Mouse (Mus musculus) brown adipose tissue, adult 24 weeks (tissue): ENCODE data around the gene Stap2. TPM values are rescaled to one million over a fixed set of nuclear protein-coding genes. Genes with fewer than 3 reads are reported as not detected.

Source experiments
- H3K27ac ChIP-seq: fragments of 200-500 bp; replicated peaks from 2 replicates; pipeline ENCODE4 v1.5.1; 2012; ENCODE audit warnings: low read depth, mild to moderate bottlenecking, low read length
- H3K4me1 ChIP-seq: fragments of 200-500 bp; 2 replicates; pipeline ENCODE4 v1.6.1; 2012; ENCODE audit warnings: low read length, mixed read lengths; ENCODE audit not compliant: control insufficient read depth, insufficient read depth, insufficient read length
- H3K4me3 ChIP-seq: fragments of 200-500 bp; 2 replicates; pipeline ENCODE4 v1.5.1; 2012; ENCODE audit warnings: low read depth, mild to moderate bottlenecking, low read length, moderate library complexity; ENCODE audit not compliant: insufficient read depth
- polyA plus RNA-seq: library from polyadenylated mRNA; stranded (reverse); fragments of >200 nt; gene quantifications from 2 replicates; pipeline ENCODE4 v1.2.4, GENCODE M21; 2012; ENCODE audit not compliant: missing spikeins, insufficient read depth, insufficient read length

Stap2 gene
- polyA plus RNA-seq, 1 experiment: 7.5 TPM

GRCm38 (mm10) chr17:55961631-55962030 lies 43.8 kb downstream of the Stap2 start:
- Histone ChIP-seq H3K27ac (no peak overlapping the region), H3K4me3 (no peak overlapping the region), H3K4me1 (no peaks in the 10 kb centered on the region; the same call in 1 of the 2 replicates)

DNA sequence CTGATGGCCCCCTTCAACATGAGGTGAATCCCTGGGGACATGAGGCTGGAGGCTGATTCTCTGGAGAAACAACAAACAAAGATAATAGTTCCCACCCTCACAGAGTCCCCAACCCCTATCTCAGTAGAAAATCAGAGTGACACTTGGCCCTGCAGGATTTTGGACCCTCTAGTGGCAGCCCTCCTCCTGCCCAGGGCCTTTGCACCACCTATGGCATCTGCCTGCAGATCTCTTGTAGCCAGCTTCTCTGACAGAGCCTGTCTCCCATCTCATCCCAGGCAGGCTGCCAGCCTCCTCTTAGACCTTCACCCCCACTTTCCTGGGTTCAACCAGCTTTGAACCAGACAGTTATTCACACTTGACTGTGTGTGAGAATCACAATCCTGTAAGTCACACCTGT lies 44.6 kb downstream of the Stap2 start:
- Histone ChIP-seq H3K4me3 (no peak overlapping the region), H3K4me1 (no peaks in the 10 kb centered on the region; the same call in 1 of the 2 replicates), H3K27ac (no peak overlapping the region)

DNA sequence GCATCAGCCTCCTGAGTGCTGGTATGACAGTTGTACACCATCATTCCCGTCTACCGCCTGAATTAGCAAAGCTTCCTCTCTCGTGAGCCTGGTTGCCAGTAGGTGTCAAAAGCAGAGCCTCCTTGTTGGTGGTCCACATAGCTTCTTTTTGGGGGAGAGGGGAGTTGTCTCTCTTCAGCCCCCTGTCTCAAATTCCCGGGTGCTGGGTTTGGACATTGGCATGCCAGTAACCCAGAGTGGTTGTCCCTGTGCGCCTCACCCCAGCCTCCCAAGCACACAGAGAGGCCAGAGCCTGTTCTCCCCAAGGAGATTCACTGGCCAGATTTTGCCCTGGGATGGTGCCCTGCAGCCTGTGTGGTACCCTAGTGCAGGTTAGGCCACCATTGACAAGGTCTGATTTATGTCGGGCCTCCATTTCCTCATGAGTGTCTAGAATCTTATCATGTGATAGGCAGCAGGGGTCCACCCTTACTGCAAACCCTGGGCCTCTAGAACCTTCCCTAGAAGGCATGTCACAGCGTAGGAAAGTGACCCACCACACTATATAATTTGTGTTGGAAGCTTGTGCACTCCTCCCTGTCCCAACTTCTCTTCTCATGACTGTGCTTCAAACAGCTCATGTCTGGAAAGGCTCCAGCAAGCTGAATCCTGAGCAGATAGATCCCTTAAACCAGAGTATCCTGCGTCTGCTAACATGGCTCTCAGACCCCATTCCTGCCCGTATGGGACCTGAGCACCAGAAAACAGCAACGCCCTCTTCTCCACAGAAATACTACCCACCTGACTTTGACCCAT lies 45.2 kb downstream of the Stap2 start:
- no peak overlapping the region; the same call in 1 of the 2 replicates for H3K27ac ChIP-seq
- no peaks in the 10 kb centered on the region; the same call in 1 of the 2 replicates for H3K4me1 ChIP-seq
- H3K4me3 ChIP-seq: peak overlapping the region; percentile 46

DNA sequence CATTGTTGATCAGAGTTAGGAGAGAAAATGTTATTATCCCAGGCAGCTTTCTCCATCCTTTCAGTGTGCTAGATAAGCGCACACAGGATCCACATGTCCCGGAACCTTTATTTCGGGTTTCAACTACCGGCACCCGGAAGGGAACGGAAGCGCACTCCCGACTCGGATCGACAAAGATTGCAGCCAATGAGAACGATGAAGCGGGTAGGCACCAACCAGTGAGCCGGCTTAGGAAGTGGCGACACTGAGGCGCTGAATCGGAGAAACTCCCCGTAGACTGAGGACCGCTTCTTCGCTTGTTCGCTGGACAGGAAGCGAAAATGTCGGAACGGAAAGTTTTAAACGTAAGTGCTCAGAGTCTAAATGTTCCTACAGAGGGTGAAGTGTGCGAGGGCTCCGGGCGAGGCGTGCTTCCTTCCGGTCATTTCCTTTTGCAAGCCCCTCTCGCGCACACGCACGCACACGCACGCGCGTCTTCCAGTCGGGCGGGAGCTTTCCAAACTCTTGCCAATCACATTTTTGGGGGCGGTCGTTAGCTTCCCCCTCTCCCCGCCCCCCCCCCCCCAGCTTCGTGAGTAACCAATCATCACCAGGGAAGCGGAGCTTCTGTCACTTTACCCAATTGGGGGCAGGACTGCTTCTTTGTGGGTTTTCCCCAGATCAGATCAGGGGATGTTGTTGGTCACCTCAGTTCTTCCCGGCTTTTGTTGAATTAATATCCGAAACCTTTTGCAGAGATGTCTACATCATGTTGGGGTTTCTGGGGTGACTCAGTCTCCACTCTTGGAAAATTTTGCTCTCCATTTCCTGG lies 46.3 kb downstream of the Stap2 start, which contains the start of gene Yju2:
TSS of gene Yju2 (plus strand) at position 182 of the 811 bp plus-strand sequence.
- no peaks in the 10 kb centered on the region; the same call in 1 of the 2 replicates for H3K4me1 ChIP-seq
- peak within 1 kb of the TSS; percentile 70 for H3K4me3 ChIP-seq
- H3K27ac ChIP-seq: peak within 1 kb of the TSS; percentile 98

- Histone ChIP-seq H3K4me3 (peak overlapping the region; percentile 51), H3K27ac (peak overlapping the region; percentile 65), H3K4me1 (no peaks in the 10 kb centered on the region; the same call in 1 of the 2 replicates)
Measured at GRCm38 (mm10) chr17:55958584-55958886, 46.8 kb downstream of the Stap2 start.

- no peaks in the 10 kb centered on the region; the same call in 1 of the 2 replicates for H3K4me1 ChIP-seq
- H3K4me3 ChIP-seq: peak overlapping the region; percentile 51
- H3K27ac ChIP-seq: peak overlapping the region; percentile 65
Measured at GRCm38 (mm10) chr17:55957726-55958583, 47.4 kb downstream of the Stap2 start.

DNA sequence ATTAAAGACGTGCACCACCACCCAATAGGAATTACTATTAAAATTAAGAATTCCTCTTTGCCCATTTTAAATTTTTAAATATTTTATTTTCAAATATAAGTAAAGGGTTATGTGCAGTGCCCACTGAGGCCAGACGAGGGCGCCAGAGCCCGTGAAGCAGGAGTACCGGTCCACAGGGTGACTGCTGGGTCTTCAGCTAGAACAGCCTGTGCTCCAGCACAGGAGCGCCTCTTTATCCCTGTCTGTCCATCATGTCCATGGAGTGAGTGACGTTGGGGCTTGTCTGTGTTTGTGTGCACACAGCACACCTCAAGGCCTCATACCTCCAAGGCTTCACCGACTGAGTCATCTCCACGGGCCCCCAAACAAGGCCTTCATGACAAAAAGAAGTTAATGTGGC lies 48.2 kb downstream of the Stap2 start:
- H3K4me3 ChIP-seq: no peak overlapping the region
- H3K4me1 ChIP-seq: no peaks in the 10 kb centered on the region; the same call in 1 of the 2 replicates
- no peak overlapping the region for H3K27ac ChIP-seq

- Histone ChIP-seq H3K4me3 (no peak overlapping the region), H3K27ac (no peak overlapping the region), H3K4me1 (no peaks in the 10 kb centered on the region; the same call in 1 of the 2 replicates)
Measured at GRCm38 (mm10) chr17:55956591-55956990, 48.8 kb downstream of the Stap2 start.

DNA sequence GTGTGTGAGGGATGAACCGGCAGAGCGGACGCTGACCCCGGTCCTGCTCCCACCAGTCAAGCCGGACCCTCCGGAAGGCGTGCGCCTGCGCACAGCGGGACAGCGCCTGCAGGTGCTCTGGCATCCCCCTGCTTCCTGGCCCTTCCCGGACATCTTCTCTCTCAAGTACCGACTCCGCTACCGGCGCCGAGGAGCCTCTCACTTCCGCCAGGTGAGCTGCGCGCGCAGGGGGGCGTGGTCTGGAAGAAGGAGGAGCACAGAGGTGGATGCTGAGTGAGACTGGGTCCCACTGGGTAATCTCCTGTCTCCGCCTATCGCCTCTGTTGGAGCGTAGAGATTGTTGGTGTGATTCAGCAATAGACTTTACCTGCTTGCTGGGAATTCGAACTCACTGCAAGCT lies 49.3 kb downstream of the Stap2 start:
- no peak overlapping the region for H3K27ac ChIP-seq
- H3K4me1 ChIP-seq: no peaks in the 10 kb centered on the region; the same call in 1 of the 2 replicates
- H3K4me3 ChIP-seq: no peak overlapping the region

DNA sequence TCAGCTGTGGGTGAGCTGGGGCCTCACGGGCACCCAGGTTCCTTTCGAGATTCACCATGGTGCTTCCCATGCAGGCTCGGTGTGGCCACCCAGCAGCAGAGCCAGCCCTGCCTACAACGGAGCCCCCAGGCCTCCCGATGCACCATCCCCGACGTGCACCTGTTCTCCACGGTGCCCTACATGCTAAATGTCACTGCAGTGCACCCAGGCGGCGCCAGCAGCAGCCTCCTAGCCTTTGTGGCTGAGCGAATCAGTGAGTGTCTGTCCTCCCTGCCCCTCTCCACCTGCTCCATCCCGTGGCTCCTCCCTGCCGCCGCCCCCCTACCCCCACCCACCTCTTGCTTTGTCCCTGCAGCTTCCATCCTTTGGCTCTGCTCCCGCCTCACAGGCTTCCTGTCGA lies 51.2 kb downstream of the Stap2 start:
- Histone ChIP-seq H3K4me3 (no peak overlapping the region), H3K4me1 (no peaks in the 10 kb centered on the region), H3K27ac (no peak overlapping the region)

DNA sequence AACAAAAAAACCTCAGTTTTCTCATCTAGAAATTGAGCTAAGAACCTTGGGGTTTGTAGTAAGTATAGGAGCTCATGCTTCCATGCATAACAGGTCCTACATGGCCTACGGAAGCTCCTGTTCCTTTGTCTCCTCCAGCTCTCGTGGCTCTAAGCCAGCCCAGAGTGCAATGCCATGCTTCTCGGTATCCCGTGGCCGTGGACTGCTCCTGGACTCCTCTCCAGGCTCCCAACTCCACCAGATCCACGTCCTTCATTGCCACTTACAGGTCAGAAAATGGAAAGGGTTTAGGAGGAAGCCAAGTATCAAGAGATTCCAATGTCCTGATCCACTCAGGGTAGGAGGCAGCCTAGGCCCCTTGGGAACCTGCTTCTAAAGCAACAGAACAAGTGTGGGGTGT lies 51.6 kb downstream of the Stap2 start:
- Histone ChIP-seq H3K4me3 (no peak overlapping the region), H3K27ac (no peak overlapping the region), H3K4me1 (no peaks in the 10 kb centered on the region)

DNA sequence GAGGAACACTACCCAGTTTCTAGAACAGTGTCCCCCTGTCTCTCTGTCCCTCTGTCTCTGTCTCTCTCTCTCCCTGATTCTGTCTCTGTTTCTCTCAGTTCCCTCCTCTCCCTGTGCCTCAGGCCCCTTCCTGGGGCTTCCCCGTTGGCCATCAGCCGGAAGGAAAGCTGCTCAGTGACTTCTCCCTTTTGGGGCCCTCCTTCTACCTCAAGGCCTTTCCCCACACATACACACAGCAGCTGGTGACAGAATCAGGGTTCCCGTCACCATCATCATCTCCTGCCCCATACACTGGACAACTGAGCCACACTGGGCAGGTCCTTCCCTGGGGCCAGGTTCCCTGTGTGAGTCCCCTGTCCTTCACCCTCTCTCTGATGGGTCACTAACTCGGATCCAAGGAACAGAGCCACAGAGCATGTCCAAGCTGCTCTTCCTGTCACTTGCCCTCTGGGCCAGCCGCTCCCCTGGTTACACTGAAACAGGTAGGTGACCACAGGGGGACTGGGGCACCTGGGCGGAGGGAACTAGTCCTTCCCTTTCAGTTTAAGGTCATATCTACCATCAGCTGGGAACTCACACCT lies 52.8 kb downstream of the Stap2 start, which contains the start of gene Ebi3:
TSS of gene Ebi3 (plus strand) at position 194 of the 581 bp plus-strand sequence.
- peak within 1 kb of the TSS; percentile 16; the same call in 1 of the 2 replicates for H3K4me3 ChIP-seq

GRCm38 (mm10) chr17:55952041-55952440 lies 53.3 kb downstream of the Stap2 start:
- Histone ChIP-seq H3K4me3 (no peak overlapping the region), H3K27ac (no peak overlapping the region), H3K4me1 (no peaks in the 10 kb centered on the region)

More for the DNA sequence above, 52.8 kb downstream of the Stap2 start, which contains the start of gene Ebi3:
- peak within 1 kb of the TSS; percentile 46; the same call in 1 of the 2 replicates for H3K27ac ChIP-seq
- no peaks in the 10 kb centered on the region for H3K4me1 ChIP-seq

- H3K27ac ChIP-seq: no peak overlapping the region
- no peaks in the 10 kb centered on the region for H3K4me1 ChIP-seq
- no peak overlapping the region for H3K4me3 ChIP-seq
Measured at GRCm38 (mm10) chr17:55950601-55951000, 54.8 kb downstream of the Stap2 start.
